Mouse (Mus musculus) MEL (cell line): Measurements from ENCODE around the gene Ttyh2. TPM values are rescaled to one million over a fixed set of nuclear protein-coding genes. Genes with fewer than 3 reads are reported as not detected.

ENCODE experiments used
- DNase-seq: peaks from one replicate; pipeline ENCODE4 v3.0.0; 2011; ENCODE audit warnings: low read depth, low spot score
- H3K27ac ChIP-seq: 2 replicates; pipeline ENCODE4 v1.5.1; 2012; ENCODE audit warnings: low read depth, mild to moderate bottlenecking, control low read depth, low read length, moderate library complexity; ENCODE audit not compliant: control insufficient read depth
- H3K27me3 ChIP-seq, 2 experiments: fragments of 150-350 bp in 1 of 2; sonication (generic) in 1 of 2; 2 replicates each; pipeline ENCODE4 v1.6.1; 2012; ENCODE audit warnings: low read length in 2 of 2, mild to moderate bottlenecking in 2 of 2, improper control_type of control experiment in 1 of 2, moderate library complexity in 1 of 2; ENCODE audit not compliant: insufficient read depth in 2 of 2, control insufficient read depth in 1 of 2
- H3K36me3 ChIP-seq, 2 experiments: 2 replicates each; pipeline ENCODE4 v1.6.1; 2012 to 2014; ENCODE audit warnings: low read length in 2 of 2, improper control_type of control experiment in 1 of 2, inconsistent platforms in 1 of 2, mild to moderate bottlenecking in 1 of 2; ENCODE audit not compliant: insufficient read depth in 2 of 2, control insufficient read depth in 1 of 2
- H3K4me1 ChIP-seq, 2 experiments: fragments of 150-350 bp in 1 of 2; sonication (generic) in 1 of 2; 2 replicates each; pipeline ENCODE4 v1.6.1; 2012; ENCODE audit warnings: low read length in 2 of 2, improper control_type of control experiment in 1 of 2, mild to moderate bottlenecking in 1 of 2; ENCODE audit not compliant: insufficient read depth in 2 of 2, control insufficient read depth in 1 of 2
- H3K4me3 ChIP-seq, 2 experiments: fragments of 150-350 bp in 1 of 2; sonication (generic) in 1 of 2; 2 replicates each; pipeline ENCODE4 v1.5.1; 2012; ENCODE audit warnings: low read depth in 2 of 2, low read length in 2 of 2, mild to moderate bottlenecking in 2 of 2, moderate library complexity in 2 of 2, control low read depth in 1 of 2, improper control_type of control experiment in 1 of 2; ENCODE audit not compliant: control insufficient read depth in 1 of 2, insufficient read depth in 1 of 2
- H3K79me2 ChIP-seq: 2 replicates; pipeline ENCODE4 v1.6.1; 2012; ENCODE audit warnings: mild to moderate bottlenecking, low read length, moderate library complexity; ENCODE audit not compliant: control insufficient read depth, poor library complexity, insufficient read depth
- H3K9ac ChIP-seq: 2 replicates; pipeline ENCODE4 v1.6.1; 2012; ENCODE audit warnings: low read depth, mild to moderate bottlenecking, control low read depth, low read length, moderate library complexity; ENCODE audit not compliant: control insufficient read depth, poor library complexity, severe bottlenecking
- H3K9me3 ChIP-seq: fragments of 150-350 bp; sonication (generic); replicated peaks from 2 replicates; pipeline ENCODE4 v1.6.1; 2012; ENCODE audit warnings: mild to moderate bottlenecking, low read length, improper control_type of control experiment, moderate library complexity; ENCODE audit not compliant: insufficient read depth
- BHLHE40 ChIP-seq: IDR thresholded peaks from 2 replicates; pipeline ENCODE4 v1.6.1; 2012; ENCODE audit warnings: low read depth, mild to moderate bottlenecking, inconsistent platforms, low read length, improper control_type of control experiment, borderline replicate concordance
- CHD1 ChIP-seq: IDR thresholded peaks from 2 replicates; pipeline ENCODE4 v1.6.1; 2012; ENCODE audit warnings: low read depth, mild to moderate bottlenecking, inconsistent platforms, low read length, improper control_type of control experiment
- CTCF ChIP-seq, 3 experiments: IDR thresholded peaks in 2 of 3; conservative IDR thresholded peaks in 1 of 3; 2 replicates each; pipeline ENCODE4 v1.5.1; 2011 to 2012; ENCODE audit warnings: low read length in 3 of 3, low read depth in 2 of 3, mild to moderate bottlenecking in 2 of 3, improper control_type of control experiment in 1 of 3, inconsistent platforms in 1 of 3, mixed read lengths in 1 of 3, moderate library complexity in 1 of 3; ENCODE audit not compliant: control insufficient read depth in 1 of 3, insufficient read depth in 1 of 3, poor library complexity in 1 of 3, severe bottlenecking in 1 of 3
- E2F4 ChIP-seq: IDR thresholded peaks from 2 replicates; pipeline ENCODE4 v1.6.1; 2011; ENCODE audit warnings: low read depth, low read length, improper control_type of control experiment, borderline replicate concordance
- ELF1 ChIP-seq: IDR thresholded peaks from 2 replicates; pipeline ENCODE4 v1.6.1; 2014; ENCODE audit warnings: low read depth, mild to moderate bottlenecking, inconsistent platforms, low read length, improper control_type of control experiment, moderate library complexity
- EP300 ChIP-seq, 2 experiments: IDR thresholded peaks; 2 replicates each; pipeline ENCODE4 v1.6.1; 2011; ENCODE audit warnings: improper control_type of control experiment in 2 of 2, low read length in 2 of 2, low read depth in 1 of 2, mild to moderate bottlenecking in 1 of 2
- ETS1 ChIP-seq: IDR thresholded peaks from 2 replicates; pipeline ENCODE4 v1.6.1; 2012; ENCODE audit warnings: low read depth, mild to moderate bottlenecking, inconsistent platforms, low read length, improper control_type of control experiment, moderate library complexity
- GATA1 ChIP-seq: IDR thresholded peaks from 2 replicates; pipeline ENCODE4 v1.6.1; 2011; ENCODE audit warnings: low read depth, low read length, improper control_type of control experiment
- HCFC1 ChIP-seq: IDR thresholded peaks from 2 replicates; pipeline ENCODE4 v1.6.1; 2012; ENCODE audit warnings: low read depth, mild to moderate bottlenecking, inconsistent platforms, low read length, improper control_type of control experiment, moderate library complexity
- MAFK ChIP-seq: IDR thresholded peaks from 2 replicates; pipeline ENCODE4 v1.6.1; 2011; ENCODE audit warnings: low read depth, mild to moderate bottlenecking, low read length, improper control_type of control experiment, borderline replicate concordance
- MAX ChIP-seq: IDR thresholded peaks from 2 replicates; pipeline ENCODE4 v1.6.1; 2011; ENCODE audit warnings: low read length, improper control_type of control experiment
- MAZ ChIP-seq: IDR thresholded peaks from 2 replicates; pipeline ENCODE4 v1.6.1; 2012; ENCODE audit warnings: low read depth, mild to moderate bottlenecking, inconsistent platforms, low read length, improper control_type of control experiment
- MXI1 ChIP-seq: IDR thresholded peaks from 2 replicates; pipeline ENCODE4 v1.6.1; 2011; ENCODE audit warnings: mild to moderate bottlenecking, low read depth, low read length, improper control_type of control experiment
- MYC ChIP-seq: IDR thresholded peaks from 2 replicates; pipeline ENCODE4 v1.6.1; 2011; ENCODE audit warnings: low read depth, mild to moderate bottlenecking, low read length, improper control_type of control experiment, moderate library complexity
- NELFE ChIP-seq: IDR thresholded peaks from 2 replicates; pipeline ENCODE4 v1.6.1; 2011; ENCODE audit warnings: low read depth, low read length, improper control_type of control experiment
- POLR2A ChIP-seq, 2 experiments: IDR thresholded peaks; 2 replicates each; pipeline ENCODE4 v1.6.1; 2011 to 2012; ENCODE audit warnings: low read length in 2 of 2, mild to moderate bottlenecking in 2 of 2, control low read depth in 1 of 2, improper control_type of control experiment in 1 of 2, low read depth in 1 of 2, moderate library complexity in 1 of 2; ENCODE audit not compliant: control insufficient read depth in 1 of 2, insufficient read depth in 1 of 2, poor library complexity in 1 of 2
- POLR2AphosphoS2 ChIP-seq: IDR thresholded peaks from 2 replicates; pipeline ENCODE4 v1.6.1; 2011; ENCODE audit warnings: low read length, improper control_type of control experiment
- RAD21 ChIP-seq: IDR thresholded peaks from 2 replicates; pipeline ENCODE4 v1.6.1; 2011; ENCODE audit warnings: mild to moderate bottlenecking, low read depth, low read length, improper control_type of control experiment
- SIN3A ChIP-seq: IDR thresholded peaks from 2 replicates; pipeline ENCODE4 v1.6.1; 2012; ENCODE audit warnings: low read length, improper control_type of control experiment, inconsistent platforms
- TBP ChIP-seq: IDR thresholded peaks from 2 replicates; pipeline ENCODE4 v1.8.0; 2011; ENCODE audit warnings: low read depth, low read length, improper control_type of control experiment
- TCF12 ChIP-seq: IDR thresholded peaks from 2 replicates; pipeline ENCODE4 v1.6.1; 2014; ENCODE audit warnings: low read depth, mild to moderate bottlenecking, inconsistent platforms, low read length, improper control_type of control experiment, moderate library complexity
- ZMIZ1 ChIP-seq: IDR thresholded peaks from 2 replicates; pipeline ENCODE4 v1.6.1; 2012; ENCODE audit warnings: low read depth, mild to moderate bottlenecking, inconsistent platforms, low read length, improper control_type of control experiment, moderate library complexity
- polyA plus RNA-seq, 2 experiments: library from polyadenylated mRNA; stranded (reverse) in 1 of 2; unstranded in 1 of 2; fragments of >175 nt in 1 of 2; fragments of >200 nt in 1 of 2; gene quantifications; 2 replicates each; pipeline versions ENCODE4 v1.2.1 to v1.2.4; 2012; ENCODE audit warnings: low replicate concordance in 2 of 2, low read depth in 1 of 2; ENCODE audit not compliant: insufficient read length in 2 of 2, insufficient read depth in 1 of 2, missing spikeins in 1 of 2
- total RNA-seq: library from RNA; depleted of rRNA; stranded (reverse); fragments of 300-350 nt; gene quantifications from 2 replicates; pipeline ENCODE4 v1.2.3, GENCODE M21; 2012

Ttyh2 gene
- total and polyA plus RNA-seq, 3 experiments: 7.2 to 9.7 TPM; not detected in 1

GRCm38 (mm10) chr11:114669651-114670168 is 5.5 kb upstream of the Ttyh2 start:
- Histone ChIP-seq H3K9ac (peak overlapping the region; percentile 85), H3K9me3 (no peaks in the 10 kb centered on the region), H3K27me3 (no peaks in the 10 kb centered on the region), H3K79me2 (peaks cover 26% of the 10 kb centered on the region), H3K27ac (peak overlapping the region; percentile 78), H3K36me3 (peaks cover 12 to 14% of the 10 kb centered on the region in 2 experiments), H3K4me1 (peaks cover 8 to 16% of the 10 kb centered on the region in 2 experiments; a peak in 3 of 4 replicates), H3K4me3 (peak overlapping the region; percentile 69 to 79)
- peak; percentile 84 for DNase-seq
- peak in 1 of 2 experiments; percentile 74; a peak in 2 of 4 replicates for TF ChIP-seq POLR2A (IDR thresholded peaks at IDR 0.05; ENCODE audit: control insufficient read depth in 1 of 2, insufficient read depth in 1 of 2, low read depth in 1 of 2, low read length in 2 of 2, poor library complexity in 1 of 2)
- TF ChIP-seq HCFC1: peak; percentile 36; the same call in 1 of the 2 replicates
- peak; percentile 74 for TF ChIP-seq MYC
- TF ChIP-seq RAD21: no peak
- TF ChIP-seq ELF1: no peak
- TF ChIP-seq TCF12: 0 out of 2 replicates have a peak, but pooled peaks have one; percentile 37
- TF ChIP-seq NELFE: peak; percentile 60
- TF ChIP-seq MAX: no peak
- TF ChIP-seq ETS1: 0 out of 2 replicates have a peak, but pooled peaks have one; percentile 29
- no peak for TF ChIP-seq CTCF (IDR thresholded peaks at IDR 0.05 in 2 of 3, conservative IDR thresholded peaks at IDR 0.05 in 1 of 3; ENCODE audit: control insufficient read depth in 1 of 3, insufficient read depth in 1 of 3, low read depth in 2 of 3, low read length in 3 of 3, poor library complexity in 1 of 3, severe bottlenecking in 1 of 3)
- TF ChIP-seq ZMIZ1: peak; percentile 71
- TF ChIP-seq MXI1: no peak
- no peak for TF ChIP-seq MAFK
- TF ChIP-seq E2F4: no peak
- peak; percentile 60 for TF ChIP-seq SIN3A
- TF ChIP-seq TBP: peak; percentile 93
- peak; percentile 93; the same call in 1 of the 2 replicates for TF ChIP-seq CHD1
- TF ChIP-seq EP300 (IDR thresholded peaks at IDR 0.05; ENCODE audit: low read depth in 1 of 2, low read length in 2 of 2): 0 out of 4 replicates have a peak, but pooled peaks of 1 of the 2 experiments have one; percentile 3
- peak; percentile 88 for TF ChIP-seq GATA1
- TF ChIP-seq POLR2AphosphoS2: peak; percentile 75

GRCm38 (mm10) chr11:114671147-114671546 is 4.1 kb upstream of the Ttyh2 start:
- no peaks in the 10 kb centered on the region for H3K9me3 ChIP-seq
- TF ChIP-seq E2F4 (0 out of 2 replicates have a peak, but pooled peaks have one; percentile 9), MAZ (no peak), CHD1 (0 out of 2 replicates have a peak, but pooled peaks have one; percentile 68), ELF1 (no peak), MYC (no peak), BHLHE40 (0 out of 2 replicates have a peak, but pooled peaks have one; percentile 8), SIN3A (no peak), ZMIZ1 (peak; percentile 72; the same call in 1 of the 2 replicates), POLR2A (IDR thresholded peaks at IDR 0.05; ENCODE audit: control insufficient read depth in 1 of 2, insufficient read depth in 1 of 2, low read depth in 1 of 2, low read length in 2 of 2, poor library complexity in 1 of 2) (0 out of 4 replicates have a peak, but pooled peaks of 1 of the 2 experiments have one; percentile 2)
- TF ChIP-seq, all 39 proteins: peak for 5
- Histone ChIP-seq H3K9ac (no peak overlapping the region), H3K4me3 (no peak overlapping the region), H3K27me3 (no peaks in the 10 kb centered on the region), H3K36me3 (peaks cover 9 to 14% of the 10 kb centered on the region in 2 experiments), H3K4me1 (peaks cover 4 to 11% of the 10 kb centered on the region in 2 experiments; a peak in 3 of 4 replicates), H3K79me2 (peaks cover 26% of the 10 kb centered on the region), H3K27ac (peak overlapping the region; percentile 78; the same call in 1 of the 2 replicates)
- peak; percentile 26 for DNase-seq
